Mouse (Mus musculus) stomach, embryonic 16.5 days (tissue): ENCODE measurements around the gene Grin2b. TPM values are rescaled to one million over a fixed set of nuclear protein-coding genes. Genes with fewer than 3 reads are reported as not detected.

Source experiments
- ATAC-seq: fragments of 200-750 bp; cut with Nextera tagmentation; 2 replicates; pipeline ENCODE4 v1.8.0; 2017; ENCODE audit warnings: moderate number of reproducible peaks, moderate TSS enrichment; ENCODE audit not compliant: insufficient read depth, low FRiP score
- H3K27ac ChIP-seq: fragments of 300-500 bp; sonication (generic); 2 replicates; pipeline ENCODE4 v1.5.1; 2014; ENCODE audit warnings: low read length
- H3K27me3 ChIP-seq: fragments of 300-500 bp; sonication (generic); 2 replicates; pipeline ENCODE4 v1.6.1; 2014; ENCODE audit warnings: low read length, control low read depth, mixed read lengths; ENCODE audit not compliant: control insufficient read depth, insufficient read depth
- H3K36me3 ChIP-seq: fragments of 300-500 bp; sonication (generic); 2 replicates; pipeline ENCODE4 v1.6.1; 2014; ENCODE audit warnings: low read length; ENCODE audit not compliant: control insufficient read depth, insufficient read depth
- H3K4me1 ChIP-seq: fragments of 300-500 bp; sonication (generic); 2 replicates; pipeline ENCODE4 v1.6.1; 2014; ENCODE audit warnings: low read length, control low read depth, mixed read lengths; ENCODE audit not compliant: control insufficient read depth, insufficient read depth
- H3K4me2 ChIP-seq: fragments of 300-500 bp; sonication (generic); 2 replicates; pipeline ENCODE4 v1.6.1; 2014; ENCODE audit warnings: low read depth, low read length, mixed read lengths
- H3K4me3 ChIP-seq: fragments of 300-500 bp; sonication (generic); replicated peaks from 2 replicates; pipeline ENCODE4 v1.5.1; 2014; ENCODE audit warnings: mild to moderate bottlenecking, low read length
- H3K9ac ChIP-seq: fragments of 300-500 bp; sonication (generic); 2 replicates; pipeline ENCODE4 v1.6.1; 2014; ENCODE audit warnings: low read length
- H3K9me3 ChIP-seq: fragments of 300-500 bp; sonication (generic); replicated peaks from 2 replicates; pipeline ENCODE4 v1.6.1; 2016; ENCODE audit warnings: low read length, control low read depth; ENCODE audit not compliant: control insufficient read depth
- WGBS: fragments of 180-500 bp; shearing (Covaris S2); extraction: QIAGEN DNeasy Blood & Tissue Kit; methylation state at CpG from one replicate; pipeline ENCODE4 v1.1.7; 2014; 5-methylcytosine and 5-hydroxymethylcytosine counted together
- polyA plus RNA-seq: library from polyadenylated mRNA; unstranded; fragments of >200 nt; fragmentation: Nextera tagmentation; extraction: Ambion mirVana; gene quantifications from 2 replicates; pipeline ENCODE4 v1.2.1, GENCODE M21; 2015

The Grin2b gene
- polyA plus RNA-seq, 1 experiment from 2014 or later: 0.32 TPM

DNA sequence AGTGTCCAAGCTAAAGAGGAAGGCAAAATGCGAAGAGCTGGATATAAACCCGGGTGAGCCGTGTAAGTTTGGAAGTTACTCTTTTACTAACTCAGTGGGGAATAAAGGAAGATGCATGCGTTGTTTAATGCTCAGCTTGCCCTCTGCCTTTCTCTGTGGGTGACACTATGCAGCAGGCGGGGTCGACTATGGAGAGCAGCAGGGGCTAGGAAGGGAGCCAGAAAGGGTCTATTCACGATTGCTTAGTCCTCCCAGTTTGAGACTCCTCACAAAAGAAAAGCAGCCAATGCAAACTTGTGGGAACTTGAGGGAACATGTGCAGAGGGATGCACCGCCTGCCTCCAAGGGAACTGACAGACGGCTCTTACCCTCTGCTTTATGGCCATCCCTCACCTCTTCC is 211.5 kb downstream of the Grin2b start:
- Histone ChIP-seq H3K27ac (no peak overlapping the region), H3K27me3 (no peaks in the 10 kb centered on the region), H3K9me3 (no peaks in the 10 kb centered on the region), H3K4me2 (no peak overlapping the region), H3K36me3 (no peaks in the 10 kb centered on the region), H3K4me1 (no peaks in the 10 kb centered on the region), H3K9ac (no peak overlapping the region), H3K4me3 (no peak overlapping the region)
- ATAC-seq: no peak
- WGBS: 55% methylated on average over 9 of the region's 9 CpGs

DNA sequence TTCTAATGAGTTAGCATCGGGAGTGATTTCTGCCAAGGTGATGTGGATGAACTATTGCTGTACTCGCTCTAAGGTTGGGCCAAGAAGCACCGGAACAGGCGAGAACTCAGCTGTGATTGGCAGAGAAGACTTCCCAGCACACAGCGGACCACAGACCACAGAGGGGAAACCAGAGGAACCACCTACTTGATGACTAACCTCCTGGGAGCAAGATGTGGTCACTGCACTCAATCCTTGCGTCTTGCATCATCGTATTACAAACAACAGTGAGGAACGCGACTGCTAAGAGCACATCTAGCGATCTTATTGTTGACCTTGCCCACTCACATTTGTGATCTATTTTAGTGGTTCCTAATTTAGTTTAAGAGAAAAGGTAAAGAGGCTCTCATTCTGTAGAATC is 213.7 kb downstream of the Grin2b start:
- H3K4me2 ChIP-seq: no peak overlapping the region
- H3K4me1 ChIP-seq: no peaks in the 10 kb centered on the region
- WGBS: 85% methylated on average over 10 of the region's 10 CpGs
- H3K27ac ChIP-seq: no peak overlapping the region
- H3K9me3 ChIP-seq: no peaks in the 10 kb centered on the region
- H3K9ac ChIP-seq: no peak overlapping the region
- no peak for ATAC-seq
- H3K4me3 ChIP-seq: no peak overlapping the region
- H3K36me3 ChIP-seq: no peaks in the 10 kb centered on the region
- H3K27me3 ChIP-seq: no peaks in the 10 kb centered on the region

DNA sequence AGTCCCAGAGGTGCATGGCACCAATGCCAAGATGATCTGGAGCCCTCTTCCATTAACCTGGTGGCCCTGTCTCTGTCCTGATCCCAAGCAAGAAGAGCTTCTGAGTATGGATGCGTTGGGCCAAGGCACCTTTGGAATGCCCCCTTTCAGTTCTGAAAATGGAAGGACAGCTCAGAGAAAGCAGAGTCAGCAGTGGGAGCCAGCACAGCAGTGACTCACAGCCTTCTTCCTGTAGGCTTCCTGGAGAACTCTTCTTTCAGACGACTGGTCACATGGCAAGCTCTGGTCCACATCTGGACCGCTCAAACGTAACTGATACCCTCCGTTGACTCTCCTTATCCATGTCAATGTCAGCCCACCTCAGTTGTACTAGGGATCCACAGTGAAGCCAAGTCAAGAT is 221.6 kb downstream of the Grin2b start:
- Histone ChIP-seq H3K4me1 (no peaks in the 10 kb centered on the region), H3K9me3 (no peaks in the 10 kb centered on the region), H3K36me3 (no peaks in the 10 kb centered on the region), H3K27ac (no peak overlapping the region), H3K4me2 (no peak overlapping the region), H3K27me3 (no peaks in the 10 kb centered on the region), H3K4me3 (no peak overlapping the region), H3K9ac (no peak overlapping the region)
- no peak for ATAC-seq
- 81% methylated on average over 5 of the region's 5 CpGs for WGBS

DNA sequence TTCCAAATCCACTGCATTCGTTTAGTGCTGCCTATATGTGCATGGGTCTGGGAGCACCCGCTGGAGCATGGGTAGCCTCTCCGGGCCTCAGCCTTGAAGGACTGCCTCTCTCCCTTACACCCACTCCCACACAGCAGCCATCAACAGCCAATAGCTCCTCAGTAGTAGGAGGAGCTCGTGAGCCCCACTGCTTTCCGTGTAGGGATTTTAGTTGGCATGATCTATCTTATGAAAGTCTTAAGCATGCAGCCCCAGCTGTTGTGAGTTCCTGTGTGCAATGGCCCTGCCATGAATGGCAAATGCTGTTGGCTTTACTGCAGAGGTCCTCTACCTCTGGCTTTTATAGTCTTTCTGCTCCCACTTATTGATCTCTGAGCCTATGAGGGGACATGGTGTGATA is 227.8 kb downstream of the Grin2b start:
- WGBS: 60% methylated on average over 5 of the region's 5 CpGs
- no peak for ATAC-seq
- H3K36me3 ChIP-seq: no peaks in the 10 kb centered on the region
- H3K9me3 ChIP-seq: no peaks in the 10 kb centered on the region
- H3K27ac ChIP-seq: no peak overlapping the region
- no peaks in the 10 kb centered on the region for H3K4me1 ChIP-seq
- no peaks in the 10 kb centered on the region for H3K27me3 ChIP-seq
- H3K9ac ChIP-seq: no peak overlapping the region
- H3K4me2 ChIP-seq: no peak overlapping the region
- no peak overlapping the region for H3K4me3 ChIP-seq

DNA sequence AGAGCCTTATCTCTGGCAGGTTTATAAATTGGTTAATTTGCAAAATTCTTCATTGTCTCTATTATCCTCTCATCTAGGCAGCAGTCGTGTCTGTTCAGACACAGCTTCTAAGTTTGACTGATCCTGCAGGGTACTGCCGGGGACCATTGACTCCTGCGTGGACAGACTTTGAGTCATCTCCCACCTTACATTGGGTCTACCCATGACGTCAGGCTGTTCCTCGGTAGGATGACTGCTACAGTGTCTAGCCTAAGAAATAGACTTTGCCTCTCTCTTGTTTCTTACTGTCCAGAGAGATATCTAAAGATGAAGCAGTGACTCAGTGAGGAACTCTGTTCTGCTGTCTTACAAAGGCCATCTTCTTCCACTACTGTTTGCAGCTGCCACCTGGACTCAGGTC is 229.0 kb downstream of the Grin2b start:
- Histone ChIP-seq H3K9ac (no peak overlapping the region), H3K9me3 (no peaks in the 10 kb centered on the region), H3K36me3 (no peaks in the 10 kb centered on the region), H3K4me3 (no peak overlapping the region), H3K27me3 (no peaks in the 10 kb centered on the region), H3K4me2 (no peak overlapping the region), H3K4me1 (no peaks in the 10 kb centered on the region), H3K27ac (no peak overlapping the region)
- WGBS: 87% methylated on average over 5 of the region's 5 CpGs
- ATAC-seq: no peak

DNA sequence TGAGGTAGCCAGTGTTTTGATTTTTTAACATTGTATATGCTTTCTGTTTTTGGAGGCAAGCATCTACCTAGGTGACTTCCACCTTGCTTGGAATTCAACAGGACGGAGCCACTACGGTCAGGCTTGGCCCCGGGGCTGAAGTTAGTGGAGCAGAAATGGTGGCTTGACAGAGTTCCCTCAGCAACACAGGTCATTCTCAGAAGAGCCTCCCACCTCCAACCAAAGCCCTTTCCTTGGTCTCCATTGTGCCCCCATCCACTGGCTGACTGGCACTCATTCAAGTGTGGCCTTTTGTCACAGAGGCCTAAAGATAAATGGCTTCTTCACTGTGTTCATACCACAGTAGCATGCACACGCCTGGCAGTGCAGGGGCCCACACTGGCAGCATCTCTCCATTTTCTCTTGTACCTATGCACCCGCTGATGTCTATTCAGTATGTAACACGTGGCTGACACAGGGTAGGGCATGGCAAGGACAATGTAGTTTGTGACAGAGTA is 230.1 kb downstream of the Grin2b start:
- Histone ChIP-seq H3K36me3 (no peaks in the 10 kb centered on the region), H3K4me3 (no peak overlapping the region), H3K4me1 (no peaks in the 10 kb centered on the region), H3K4me2 (no peak overlapping the region), H3K27ac (no peak overlapping the region), H3K9ac (no peak overlapping the region), H3K27me3 (no peaks in the 10 kb centered on the region), H3K9me3 (no peaks in the 10 kb centered on the region)
- ATAC-seq: no peak
- 85% methylated on average over 6 of the region's 6 CpGs for WGBS

DNA sequence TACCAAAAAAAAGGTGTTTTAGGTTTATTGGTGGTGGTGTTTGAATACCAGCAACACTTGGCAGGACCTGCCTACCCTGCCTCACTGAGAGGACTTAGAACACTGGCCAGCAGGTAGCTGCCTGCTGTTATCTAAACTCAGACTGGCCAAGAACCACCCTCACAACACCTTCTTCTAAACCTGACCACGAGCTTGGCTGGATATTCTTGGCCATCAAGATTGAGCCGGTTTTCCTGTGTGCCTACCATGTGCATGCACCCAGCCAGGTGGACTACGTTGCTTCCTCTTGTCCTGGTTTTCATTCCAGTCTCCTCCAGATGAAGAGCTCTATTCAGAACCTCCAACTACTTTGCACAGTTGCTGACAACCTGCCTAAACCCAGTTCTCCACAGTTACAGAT is 240.4 kb downstream of the Grin2b start:
- ATAC-seq: no peak
- 73% methylated on average over 3 of the region's 3 CpGs for WGBS
- Histone ChIP-seq H3K36me3 (no peaks in the 10 kb centered on the region), H3K4me1 (no peaks in the 10 kb centered on the region), H3K4me3 (no peak overlapping the region), H3K27ac (no peak overlapping the region), H3K9ac (no peak overlapping the region), H3K9me3 (no peaks in the 10 kb centered on the region), H3K4me2 (no peak overlapping the region), H3K27me3 (no peaks in the 10 kb centered on the region)

- Histone ChIP-seq H3K4me1 (no peaks in the 10 kb centered on the region), H3K27me3 (no peaks in the 10 kb centered on the region), H3K4me3 (no peak overlapping the region), H3K9me3 (no peaks in the 10 kb centered on the region), H3K9ac (no peak overlapping the region), H3K27ac (no peak overlapping the region), H3K4me2 (no peak overlapping the region), H3K36me3 (no peaks in the 10 kb centered on the region)
- ATAC-seq: no peak
- WGBS: 75% methylated on average over 6 of the region's 6 CpGs
Observed at GRCm38 (mm10) chr6:135932400-135932920, 240.9 kb downstream of the Grin2b start.

DNA sequence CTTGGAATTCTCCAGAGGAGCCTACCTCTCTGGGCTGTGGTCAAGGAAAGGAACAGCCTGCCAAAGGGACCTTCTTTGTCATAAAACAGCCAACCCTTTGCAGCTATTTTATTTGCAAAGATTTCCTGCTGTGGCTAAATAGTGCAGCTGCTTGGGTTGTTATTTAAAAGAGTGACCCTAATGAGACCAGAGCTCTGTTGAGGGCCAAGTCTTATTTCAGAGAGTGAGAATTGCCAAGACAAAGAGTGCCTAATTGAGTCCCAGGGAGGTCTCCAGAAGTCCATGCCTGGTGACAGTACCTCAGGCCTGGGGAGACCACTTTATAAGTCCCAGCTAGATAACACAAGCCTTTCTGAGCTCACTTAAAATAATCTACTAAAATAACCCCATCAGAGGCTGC is 255.6 kb downstream of the Grin2b start:
- H3K36me3 ChIP-seq: no peaks in the 10 kb centered on the region
- H3K27me3 ChIP-seq: no peaks in the 10 kb centered on the region
- H3K4me2 ChIP-seq: no peak overlapping the region
- no peak for ATAC-seq
- no peak overlapping the region for H3K4me3 ChIP-seq
- no peak overlapping the region for H3K27ac ChIP-seq
- H3K4me1 ChIP-seq: no peaks in the 10 kb centered on the region
- H3K9ac ChIP-seq: no peak overlapping the region
- no peaks in the 10 kb centered on the region for H3K9me3 ChIP-seq

- no peak overlapping the region for H3K4me3 ChIP-seq
- no peak overlapping the region for H3K27ac ChIP-seq
- no peaks in the 10 kb centered on the region for H3K36me3 ChIP-seq
- no peaks in the 10 kb centered on the region for H3K9me3 ChIP-seq
- no peak overlapping the region for H3K9ac ChIP-seq
- no peaks in the 10 kb centered on the region for H3K4me1 ChIP-seq
- WGBS: 94% methylated on average over 5 of the region's 5 CpGs
- no peaks in the 10 kb centered on the region for H3K27me3 ChIP-seq
- H3K4me2 ChIP-seq: no peak overlapping the region
- ATAC-seq: no peak
Observed at GRCm38 (mm10) chr6:135914608-135915007, 258.7 kb downstream of the Grin2b start.
